8 mouse cellular contexts compared by ENCODE assay signal in genomic region chr9:55326515-55327233, GRCm38 (mm10). TPM values are rescaled to one million over a fixed set of nuclear protein-coding genes. Genes with fewer than 3 reads are reported as not detected.
A peak's percentile ranks its signal among the peaks of the same experiment; 100 is the strongest.
DNase-seq lines count a peak whose midpoint lies in the region; ATAC-seq lines count a peak whose summit lies in the region.

TSS of gene Nrg4 (minus strand) at chr9:55326844.
TSS of gene Tmem266 (plus strand) at chr9:55326913.

- ATAC-seq in hindbrain, embryonic 16.5 days: peak; percentile 94

- H3K9me3 ChIP-seq in hindbrain, embryonic 16.5 days (ENCODE audit: control insufficient read depth, low read length): no peaks in the 10 kb centered on the region
- H3K9me3 ChIP-seq in megakaryocyte, embryonic 14.5 days: no peaks in the 10 kb centered on the region

- H3K4me1 ChIP-seq in hindbrain, embryonic 16.5 days (ENCODE audit: control insufficient read depth, insufficient read depth, low read depth, low read length): peaks cover 11% of the 10 kb centered on the region
- peaks cover 26% of the 10 kb centered on the region for H3K4me1 ChIP-seq in megakaryocyte, embryonic 14.5 days

- peak; percentile 67 for DNase-seq in NIH3T3 (ENCODE audit: low read depth)
- peak; percentile 94 to 95 for DNase-seq in cerebellum, postnatal 10 days
- peak; percentile 48 for DNase-seq in gastrocnemius, adult 18-20 months (ENCODE audit: low spot score)
- DNase-seq in left cerebral cortex, adult 9 months (ENCODE audit: low spot score in 2 of 2): peak; percentile 30 to 72
- peak; percentile 83 for DNase-seq in right cerebral cortex, postnatal 14 days
- peak; percentile 74 for DNase-seq in urinary bladder, postnatal 25 days (ENCODE audit: low spot score)

- peak within 1 kb of the TSS; percentile 90 for H3K9ac ChIP-seq in hindbrain, embryonic 16.5 days (ENCODE audit: low read depth, low read length)

- H3K4me3 ChIP-seq in hindbrain, embryonic 16.5 days (ENCODE audit: low read length): peak within 1 kb of the TSS; percentile 85
- H3K4me3 ChIP-seq in megakaryocyte, embryonic 14.5 days (replicated peaks): peak within 1 kb of the TSS; percentile 95

- under 1% methylated on average over 64 of the region's 82 CpGs for WGBS in hindbrain, embryonic 16.5 days

- peak within 1 kb of the TSS; percentile 84 for H3K4me2 ChIP-seq in hindbrain, embryonic 16.5 days (ENCODE audit: low read length)

- H3K27ac ChIP-seq in hindbrain, embryonic 16.5 days (ENCODE audit: low read depth, low read length): peak within 1 kb of the TSS; percentile 81

- H3K27me3 ChIP-seq in hindbrain, embryonic 16.5 days (replicated peaks; ENCODE audit: control insufficient read depth, insufficient read depth, low read length): 0 out of 2 replicates have a peak, but pooled peaks cover 2% of the 10 kb centered on the region
- peaks cover 83% of the 10 kb centered on the region for H3K27me3 ChIP-seq in megakaryocyte, embryonic 14.5 days (replicated peaks)

- H3K36me3 ChIP-seq in hindbrain, embryonic 16.5 days (ENCODE audit: control insufficient read depth, insufficient read depth, low read length): no peaks in the 10 kb centered on the region
- H3K36me3 ChIP-seq in megakaryocyte, embryonic 14.5 days (replicated peaks; ENCODE audit: low read length): no peaks in the 10 kb centered on the region

RNA-seq across cellular contexts. Expression of gene Nrg4, which starts in this region (rescaled TPM):
- 1 to 10 TPM; 1.2 to 1.8 TPM for total RNA-seq in gastrocnemius, adult 18-20 months (2021)
- 1.6 and 1.7 TPM in 2 replicates for polyA plus RNA-seq in hindbrain, embryonic 16.5 days (2015; fragmentation: Nextera tagmentation; extraction: Ambion mirVana)
- polyA plus RNA-seq in megakaryocyte, embryonic 14.5 days (2012; ENCODE audit: insufficient read depth, low replicate concordance): 0.26 TPM in 1 of 2 replicates, not detected in the other

RNA-seq across cellular contexts. Expression of gene Tmem266, which starts in this region (rescaled TPM):
- total RNA-seq in gastrocnemius, adult 18-20 months (2021): 10 to 100 TPM in 1 of 2 experiments, 1 to 10 TPM in 1; 2.2 to 10.3 TPM
- 6.0 and 6.5 TPM in 2 replicates for polyA plus RNA-seq in hindbrain, embryonic 16.5 days (2015; fragmentation: Nextera tagmentation; extraction: Ambion mirVana)
- polyA plus RNA-seq in megakaryocyte, embryonic 14.5 days (2012; ENCODE audit: insufficient read depth, low replicate concordance): 0.07 TPM in 1 of 2 replicates, not detected in the other

Comparison
In these comparisons a context has a peak if more than half of its experiments do, and no peak if none do; other contexts are left out.
1. Peak in every context shown above with its lines: DNase-seq, ATAC-seq, H3K4me3 ChIP-seq and H3K27ac ChIP-seq.